Mouse (Mus musculus) cerebellum, adult 18-20 months (tissue): ENCODE measurements around the gene Otud4.
"Not testable (repeated sequence)": the region's sequence is repeated elsewhere in the genome, so short reads cannot be mapped to it uniquely, and the experiment has no call there.

Experiments
- DNase-seq, 2 experiments: peaks; one replicate each; pipeline ENCODE4 v3.0.0; 2021

Gene Otud4

GRCm38 (mm10) chr8:79639586-79640451 is at the start of gene Otud4:
Gene Otud4, plus strand, starts transcription at chr8:79639618.
- peak; percentile 44 to 66 for DNase-seq

- no peak for DNase-seq
Observed at GRCm38 (mm10) chr8:79600962-79601361, 38.5 kb upstream of the Otud4 start.

DNA sequence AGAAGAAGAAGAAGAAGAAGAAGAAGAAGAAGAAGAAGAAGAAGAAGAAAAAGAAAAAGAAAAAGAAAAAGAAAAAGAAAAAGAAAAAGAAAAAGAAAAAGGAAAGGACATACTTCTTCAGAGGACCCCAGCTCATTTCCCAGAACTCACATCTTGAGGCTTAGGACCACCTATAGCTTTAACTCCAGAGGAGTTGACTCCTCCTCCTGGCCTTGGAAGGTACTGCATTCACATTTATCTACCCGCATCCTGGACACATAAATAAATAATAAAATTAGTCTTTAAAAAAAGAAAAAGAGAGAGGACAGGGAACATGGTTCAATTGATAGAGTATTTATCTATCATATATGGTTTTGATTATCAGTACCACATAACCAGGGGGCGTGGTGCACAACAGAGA is 36.2 kb upstream of the Otud4 start:
- not testable (repeated sequence) for DNase-seq

GRCm38 (mm10) chr8:79606225-79606624 is 33.2 kb upstream of the Otud4 start:
- no peak for DNase-seq

DNA sequence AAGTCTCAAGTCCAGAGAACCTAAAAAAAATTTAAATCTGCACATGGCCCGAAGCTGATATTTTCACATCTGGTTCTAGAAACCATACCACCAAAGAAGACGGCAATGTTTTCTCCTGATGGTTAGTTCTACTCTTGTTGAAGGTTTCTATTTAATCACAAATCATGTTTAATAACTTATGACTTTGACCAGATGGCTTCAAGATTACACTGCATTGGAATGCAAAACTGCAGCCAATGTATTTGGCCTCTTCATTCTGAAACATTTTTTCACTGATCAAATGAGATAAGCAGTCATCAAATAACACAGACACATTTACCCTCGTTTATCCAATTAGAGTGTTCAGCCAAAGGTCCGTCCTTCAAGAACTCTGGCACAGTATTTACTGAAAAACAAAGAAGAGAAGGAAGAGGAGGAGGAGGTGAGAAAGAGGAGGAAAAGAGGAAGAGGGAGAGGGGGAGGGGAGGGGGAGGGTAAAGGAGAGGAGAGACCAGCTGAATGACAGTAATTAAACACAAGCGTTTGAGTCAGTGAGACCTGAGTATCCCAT is 32.6 kb upstream of the Otud4 start:
- no peak for DNase-seq

- no peak for DNase-seq
Observed at GRCm38 (mm10) chr8:79608701-79609100, 30.7 kb upstream of the Otud4 start.

DNA sequence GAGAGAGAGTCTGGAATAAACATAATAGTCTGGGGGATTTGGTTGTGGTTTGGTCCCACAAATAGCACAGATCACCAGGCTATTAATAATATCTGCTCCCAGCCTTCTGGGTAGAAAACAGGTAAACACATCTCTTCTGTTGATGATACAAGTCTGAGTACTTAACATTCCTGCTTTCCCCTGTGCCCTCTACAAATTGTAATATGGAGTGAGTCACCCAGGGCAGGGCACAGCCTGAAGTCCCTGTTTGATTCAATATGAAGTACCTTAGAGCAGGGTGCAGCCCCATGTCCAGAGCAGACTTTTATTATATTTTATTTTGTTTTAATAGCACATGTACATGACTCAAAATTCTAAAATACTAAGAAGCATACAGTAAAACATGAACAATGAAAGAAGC is 29.1 kb upstream of the Otud4 start:
- DNase-seq: no peak

DNA sequence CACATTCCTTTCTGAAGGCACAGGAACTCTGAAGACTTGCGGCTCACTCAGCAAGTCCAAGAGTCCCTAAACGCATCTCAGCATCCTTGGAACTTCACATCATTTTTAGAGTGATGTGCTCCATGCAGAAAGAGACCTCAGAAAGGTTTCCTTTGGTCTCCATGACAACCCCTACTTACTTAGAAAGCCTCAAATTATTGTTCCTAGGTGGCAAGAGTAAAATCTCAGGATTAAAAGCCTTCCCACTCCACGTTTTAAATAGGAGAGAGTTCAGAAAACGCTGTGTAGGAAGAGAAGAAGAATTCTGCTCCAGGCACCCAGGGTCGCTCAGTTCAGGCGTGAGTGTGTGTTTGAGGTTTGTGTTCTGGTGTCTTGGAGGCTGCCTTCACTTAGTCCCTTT is 27.1 kb upstream of the Otud4 start:
- DNase-seq: no peak

DNA sequence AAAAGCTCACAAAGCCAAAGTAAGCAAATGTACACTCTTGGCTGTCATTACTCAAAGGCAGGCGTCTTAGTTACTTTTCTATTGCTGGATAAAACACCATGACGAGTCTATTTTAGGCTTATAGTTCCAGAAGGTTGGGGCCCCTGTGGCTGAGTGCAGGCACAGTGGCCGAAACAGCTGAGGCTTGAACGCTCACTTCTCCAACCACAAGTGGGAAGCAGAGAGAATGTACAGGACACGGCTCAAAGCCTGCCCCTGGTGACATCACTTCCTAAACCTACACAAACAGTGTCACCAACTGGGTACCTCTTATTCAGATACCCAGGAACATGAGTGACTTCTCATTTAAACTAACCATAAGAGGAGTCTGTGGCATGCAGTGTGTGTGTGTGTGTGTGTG is 26.5 kb upstream of the Otud4 start:
- DNase-seq: no peak

DNA sequence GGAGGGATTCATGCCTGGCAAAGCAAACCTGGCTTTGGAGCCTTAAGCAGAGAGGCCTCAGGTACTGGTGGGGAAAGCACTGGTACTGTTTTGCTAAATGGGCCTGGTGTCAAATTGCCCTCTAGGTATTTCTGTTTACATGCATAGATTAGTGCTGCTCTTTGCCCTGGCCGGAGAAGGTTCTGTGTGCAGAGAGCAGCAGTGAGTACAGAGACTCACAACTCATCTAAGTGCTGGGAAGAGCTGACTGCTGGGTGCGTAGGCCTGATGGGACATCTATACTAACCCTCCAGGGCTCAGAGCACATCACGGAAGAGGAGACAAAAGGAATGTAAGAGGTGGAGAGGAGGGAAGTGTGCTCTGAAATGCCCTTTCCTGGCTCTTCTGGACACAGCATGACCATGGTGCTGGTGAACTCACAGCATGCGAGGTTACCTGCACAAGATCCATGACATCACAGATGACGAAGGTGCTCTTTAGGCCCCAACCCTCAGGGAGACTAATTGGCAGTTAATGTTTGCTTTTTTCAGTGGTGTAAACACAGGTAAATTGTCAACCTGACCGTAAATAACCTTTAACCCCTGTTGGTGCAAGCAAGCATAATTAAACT is 23.6 kb upstream of the Otud4 start:
- DNase-seq: no peak

- DNase-seq: no peak
Observed at GRCm38 (mm10) chr8:79618906-79619305, 20.5 kb upstream of the Otud4 start.

GRCm38 (mm10) chr8:79619353-79619752 is 20.1 kb upstream of the Otud4 start:
- no peak for DNase-seq

GRCm38 (mm10) chr8:79620000-79620399 is 19.4 kb upstream of the Otud4 start:
- DNase-seq: no peak

- no peak for DNase-seq
Observed at GRCm38 (mm10) chr8:79620489-79621276, 18.7 kb upstream of the Otud4 start.

DNA sequence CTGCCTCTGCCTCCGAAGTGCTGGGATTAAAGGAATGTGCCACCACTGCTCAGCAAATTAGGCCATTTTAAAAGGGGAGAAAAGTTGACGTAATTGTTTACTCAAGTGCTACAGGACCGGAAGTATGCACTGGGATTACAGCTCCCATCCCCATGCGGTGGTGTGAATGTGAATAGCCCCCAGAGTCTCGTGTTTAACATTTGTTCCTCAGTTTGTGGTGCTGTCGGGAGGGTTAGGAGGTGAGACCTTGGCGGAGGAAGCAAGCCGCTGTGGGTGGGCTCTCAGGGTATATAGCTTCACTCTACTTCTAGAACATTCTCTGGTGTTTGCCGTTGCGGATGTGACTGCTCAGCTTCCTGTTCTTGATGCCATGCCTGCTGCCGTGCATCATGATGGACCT is 17.1 kb upstream of the Otud4 start:
- no peak for DNase-seq

DNA sequence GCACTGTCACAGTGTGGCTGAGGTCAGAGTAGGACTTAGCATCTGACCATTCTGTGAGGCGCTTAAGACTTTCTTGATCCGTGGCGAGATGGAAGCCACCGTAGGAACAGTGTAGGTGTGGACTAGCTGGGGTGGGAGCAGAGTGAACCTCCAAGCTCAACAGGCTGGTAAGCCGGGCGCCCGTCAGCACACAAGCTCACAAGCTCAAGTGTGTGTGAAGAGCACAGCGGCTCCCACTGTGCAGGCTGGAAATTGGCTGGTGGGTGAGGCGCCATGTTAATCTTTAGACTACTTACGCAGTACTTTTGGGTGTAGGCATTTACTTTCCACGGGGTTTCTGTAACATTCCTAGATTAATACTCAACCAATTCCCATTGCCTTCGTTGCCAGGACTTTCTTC is 16.1 kb upstream of the Otud4 start:
- no peak for DNase-seq

GRCm38 (mm10) chr8:79624416-79624815 is 15.0 kb upstream of the Otud4 start:
- DNase-seq: no peak

DNA sequence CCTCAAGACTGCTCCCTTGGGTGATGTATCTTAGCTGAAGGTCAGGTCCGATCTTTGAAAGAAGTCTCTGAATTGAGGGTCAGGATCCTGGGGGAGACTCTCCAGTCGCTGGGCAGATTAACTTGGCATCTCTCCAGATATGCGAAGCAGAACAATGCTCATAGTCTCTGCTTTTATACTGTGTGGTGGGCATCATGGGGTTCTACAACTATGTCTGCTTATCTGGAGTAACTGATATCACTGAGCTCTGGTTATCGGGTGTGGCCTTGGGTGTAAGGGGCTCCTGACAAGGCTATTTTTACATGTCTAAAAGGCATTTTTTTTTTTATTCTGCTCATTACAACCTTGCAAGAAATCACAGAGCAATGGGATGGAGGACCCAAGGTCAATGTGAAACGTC is 13.2 kb upstream of the Otud4 start:
- no peak for DNase-seq

- DNase-seq: no peak
Observed at GRCm38 (mm10) chr8:79635491-79635890, 3.9 kb upstream of the Otud4 start.

GRCm38 (mm10) chr8:79636151-79636550 is 3.3 kb upstream of the Otud4 start:
- no peak for DNase-seq

- no peak for DNase-seq
Observed at GRCm38 (mm10) chr8:79637237-79637636, 2.2 kb upstream of the Otud4 start.

GRCm38 (mm10) chr8:79638001-79638706 is 1.3 kb upstream of the Otud4 start:
- peak; percentile 40 to 46 for DNase-seq
